Mouse (Mus musculus) CH12.LX (cell line): ENCODE data around the gene Cited4.

Experiments used
- CTCF ChIP-seq, 2 experiments: IDR thresholded peaks in 1 of 2; conservative IDR thresholded peaks in 1 of 2; 2 replicates each; pipeline ENCODE4 v1.5.1; 2011 to 2012; ENCODE audit warnings: low read depth in 2 of 2, low read length in 2 of 2, improper control_type of control experiment in 1 of 2, inconsistent platforms in 1 of 2, mild to moderate bottlenecking in 1 of 2, moderate library complexity in 1 of 2
- EP300 ChIP-seq: IDR thresholded peaks from 2 replicates; pipeline ENCODE4 v1.6.1; 2011; ENCODE audit warnings: low read length, improper control_type of control experiment
- ETS1 ChIP-seq: conservative IDR thresholded peaks from 2 replicates; pipeline ENCODE4 v1.6.1; 2012; ENCODE audit warnings: low read depth, mild to moderate bottlenecking, inconsistent platforms, low read length, improper control_type of control experiment, moderate library complexity
- MAFK ChIP-seq: IDR thresholded peaks from 2 replicates; pipeline ENCODE4 v1.6.1; 2011; ENCODE audit warnings: low read length, improper control_type of control experiment; ENCODE audit not compliant: insufficient replicate concordance
- MAX ChIP-seq: IDR thresholded peaks from 2 replicates; pipeline ENCODE4 v1.6.1; 2011; ENCODE audit warnings: low read length, improper control_type of control experiment
- MYC ChIP-seq: IDR thresholded peaks from 2 replicates; pipeline ENCODE4 v1.6.1; 2011; ENCODE audit warnings: low read depth, mild to moderate bottlenecking, improper control_type of control experiment, low read length
- NRF1 ChIP-seq: IDR thresholded peaks from 2 replicates; pipeline ENCODE4 v1.6.1; 2014; ENCODE audit warnings: low read depth, mild to moderate bottlenecking, inconsistent platforms, low read length, improper control_type of control experiment, moderate library complexity
- POLR2A ChIP-seq: IDR thresholded peaks from 2 replicates; pipeline ENCODE4 v1.6.1; 2011; ENCODE audit warnings: low read depth, mild to moderate bottlenecking, improper control_type of control experiment, low read length
- POLR2AphosphoS2 ChIP-seq: IDR thresholded peaks from 2 replicates; pipeline ENCODE4 v1.6.1; 2011; ENCODE audit warnings: low read depth, low read length, improper control_type of control experiment
- SIN3A ChIP-seq: IDR thresholded peaks from 2 replicates; pipeline ENCODE4 v1.6.1; 2012; ENCODE audit warnings: low read length, improper control_type of control experiment, inconsistent platforms
- ZC3H11A ChIP-seq: IDR thresholded peaks from 2 replicates; pipeline ENCODE4 v1.6.1; 2012; ENCODE audit warnings: low read depth, mild to moderate bottlenecking, inconsistent platforms, low read length, improper control_type of control experiment

GRCm38 (mm10) chr4:120667555-120667954, 1.2 kb downstream of the Cited4 start:
- TF ChIP-seq CTCF (conservative IDR thresholded peaks at IDR 0.05 in 1 of 2, IDR thresholded peaks at IDR 0.05 in 1 of 2; ENCODE audit: low read depth in 2 of 2, low read length in 2 of 2): no peak
- no peak for TF ChIP-seq EP300
- TF ChIP-seq POLR2A: no peak
- TF ChIP-seq MYC: no peak
- no peak for TF ChIP-seq POLR2AphosphoS2
- no peak for TF ChIP-seq MAX
- no peak for TF ChIP-seq NRF1
- TF ChIP-seq MAFK: no peak
- TF ChIP-seq ZC3H11A: no peak
- TF ChIP-seq ETS1: no peak
- no peak for TF ChIP-seq SIN3A
